Mouse (Mus musculus) spleen, adult 12 weeks (tissue): Measurements from ENCODE around the gene Syce2.
"Not testable (repeated sequence)": the region's sequence is repeated elsewhere in the genome, so short reads cannot be mapped to it uniquely, and the experiment has no call there.

Experiments used
- DNase-seq: peaks from one replicate; pipeline ENCODE4 v3.0.0; 2022; ENCODE audit warnings: low spot score

Syce2 gene

DNA sequence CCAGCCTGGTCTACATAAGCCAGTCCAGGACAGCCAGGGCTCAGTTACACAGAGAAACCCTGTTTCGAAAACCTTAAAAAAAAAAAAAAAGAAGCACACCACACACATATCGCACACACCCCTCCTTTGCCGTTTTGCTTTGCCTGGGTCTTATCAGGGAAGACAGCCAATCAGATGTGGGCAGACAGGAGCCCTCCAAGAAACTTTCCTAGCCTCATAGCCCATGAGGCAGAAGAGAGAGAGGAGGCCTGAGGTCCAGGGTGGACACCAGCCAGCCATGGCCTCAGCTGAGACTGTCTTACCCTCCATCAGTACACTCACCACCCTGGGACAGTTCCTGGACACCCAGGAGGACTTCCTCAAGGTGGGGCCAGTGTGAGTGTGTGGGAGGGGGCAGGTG is 29.8 kb downstream of the Syce2 start, which contains the start of gene Klf1:
Klf1 (plus strand) TSS at position 177 of the 400 bp plus-strand sequence.
- peak; percentile 48 for DNase-seq

DNA sequence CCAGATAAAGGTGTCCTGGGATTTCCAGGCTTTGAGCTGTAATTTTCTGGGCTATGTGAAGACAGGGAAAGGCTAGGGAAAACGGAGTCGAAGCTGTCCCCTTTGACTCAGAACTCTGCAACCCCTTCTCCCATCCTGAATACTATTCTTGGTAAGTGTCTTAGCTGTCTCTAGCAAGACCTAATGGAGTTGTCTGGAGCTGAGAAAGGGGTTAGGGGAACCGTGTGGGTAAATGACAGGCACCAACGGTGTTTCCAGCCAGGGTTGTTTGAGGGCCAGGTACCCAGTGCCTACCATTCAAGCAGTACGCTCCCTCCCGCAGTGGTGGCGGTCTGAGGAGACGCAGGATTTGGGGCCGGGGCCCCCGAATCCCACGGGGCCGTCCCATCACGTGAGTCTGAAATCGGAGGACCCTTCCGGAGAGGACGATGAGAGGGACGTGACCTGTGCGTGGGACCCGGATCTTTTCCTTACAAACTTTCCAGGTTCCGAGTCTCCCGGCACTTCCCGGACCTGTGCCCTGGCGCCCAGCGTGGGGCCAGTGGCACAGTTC is 30.5 kb downstream of the Syce2 start:
- no peak for DNase-seq

- peak; percentile 83 for DNase-seq
Measured at GRCm38 (mm10) chr8:84902920-84903661, 31.2 kb downstream of the Syce2 start.

- DNase-seq: no peak
Measured at GRCm38 (mm10) chr8:84904351-84904750, 32.4 kb downstream of the Syce2 start.

GRCm38 (mm10) chr8:84907037-84907436 is 35.1 kb downstream of the Syce2 start:
- DNase-seq: no peak

GRCm38 (mm10) chr8:84907493-84907892 is 35.6 kb downstream of the Syce2 start:
- no peak for DNase-seq

DNA sequence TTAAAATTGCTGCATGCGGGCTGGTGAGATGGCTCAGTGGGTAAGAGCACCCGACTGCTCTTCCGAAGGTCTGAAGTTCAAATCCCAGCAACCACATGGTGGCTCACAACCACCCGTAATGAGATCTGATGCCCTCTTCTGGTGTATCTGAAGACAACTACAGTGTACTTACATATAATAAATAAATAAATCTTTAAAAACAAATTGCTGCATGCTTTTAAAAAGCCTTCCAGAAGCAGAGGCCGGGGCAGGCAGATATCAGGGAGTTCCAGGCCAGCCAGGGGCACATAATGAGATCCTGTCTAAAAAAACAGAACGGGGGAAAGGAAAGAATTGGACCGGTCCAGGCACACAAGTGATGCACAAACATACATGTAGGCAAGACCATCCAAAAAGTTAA is 36.1 kb downstream of the Syce2 start:
- DNase-seq: not testable (repeated sequence)

GRCm38 (mm10) chr8:84908421-84909161 is 36.7 kb downstream of the Syce2 start, which contains the start of gene Dnase2a:
Gene Dnase2a, plus strand, starts transcription at chr8:84908560.
- peak; percentile 94 for DNase-seq

DNA sequence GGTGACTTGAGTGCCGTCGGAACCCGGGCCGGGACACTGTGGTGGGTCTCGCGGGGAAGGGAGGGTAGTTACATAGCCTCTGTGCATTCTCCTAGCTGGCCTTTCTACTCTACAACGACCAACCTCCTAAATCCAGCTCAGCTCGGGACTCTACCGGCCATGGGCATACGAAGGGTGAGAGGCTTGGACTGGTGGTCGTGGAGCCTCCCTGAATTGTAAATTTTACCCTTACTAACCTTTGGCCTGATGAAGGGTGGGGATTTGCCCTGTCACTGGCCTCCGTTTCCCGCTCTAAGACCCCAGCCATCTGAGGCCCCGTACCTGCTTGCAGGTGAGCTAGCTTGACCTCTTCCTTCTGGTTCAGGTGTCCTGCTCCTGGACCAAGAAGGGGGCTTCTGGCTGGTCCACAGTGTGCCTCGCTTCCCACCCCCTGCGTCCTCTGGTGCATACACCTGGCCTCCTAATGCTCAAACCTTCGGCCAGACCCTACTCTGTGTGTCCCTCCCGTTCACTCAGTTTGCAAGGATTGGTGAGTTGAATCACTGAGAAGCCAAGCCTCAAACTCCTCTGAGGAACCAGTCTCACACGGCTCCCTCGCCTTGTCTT is 37.4 kb downstream of the Syce2 start:
- DNase-seq: no peak

DNA sequence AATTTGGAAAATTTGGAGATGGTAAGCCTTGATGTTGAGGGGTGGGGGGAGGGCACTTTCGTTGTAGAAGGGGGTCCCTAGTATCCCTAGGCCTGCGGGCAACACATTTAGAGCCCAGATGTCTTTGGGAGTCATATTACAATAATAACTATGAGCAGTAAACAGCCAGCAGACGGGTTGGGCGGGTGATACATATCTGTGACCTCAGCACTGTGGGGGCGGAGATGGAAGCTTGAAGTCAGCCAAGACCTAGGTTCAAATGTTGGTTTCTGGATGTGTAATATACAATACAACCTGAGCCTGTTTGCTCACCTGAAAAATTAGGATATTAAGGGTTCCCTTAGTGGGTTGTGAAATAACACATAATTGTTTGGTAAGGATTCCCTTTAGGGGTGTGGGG is 38.0 kb downstream of the Syce2 start:
- DNase-seq: peak; percentile 33

- DNase-seq: no peak
Measured at GRCm38 (mm10) chr8:84910551-84910950, 38.6 kb downstream of the Syce2 start.

- DNase-seq: no peak
Measured at GRCm38 (mm10) chr8:84911854-84912253, 39.9 kb downstream of the Syce2 start.

GRCm38 (mm10) chr8:84912391-84912790 is 40.5 kb downstream of the Syce2 start:
- no peak for DNase-seq

DNA sequence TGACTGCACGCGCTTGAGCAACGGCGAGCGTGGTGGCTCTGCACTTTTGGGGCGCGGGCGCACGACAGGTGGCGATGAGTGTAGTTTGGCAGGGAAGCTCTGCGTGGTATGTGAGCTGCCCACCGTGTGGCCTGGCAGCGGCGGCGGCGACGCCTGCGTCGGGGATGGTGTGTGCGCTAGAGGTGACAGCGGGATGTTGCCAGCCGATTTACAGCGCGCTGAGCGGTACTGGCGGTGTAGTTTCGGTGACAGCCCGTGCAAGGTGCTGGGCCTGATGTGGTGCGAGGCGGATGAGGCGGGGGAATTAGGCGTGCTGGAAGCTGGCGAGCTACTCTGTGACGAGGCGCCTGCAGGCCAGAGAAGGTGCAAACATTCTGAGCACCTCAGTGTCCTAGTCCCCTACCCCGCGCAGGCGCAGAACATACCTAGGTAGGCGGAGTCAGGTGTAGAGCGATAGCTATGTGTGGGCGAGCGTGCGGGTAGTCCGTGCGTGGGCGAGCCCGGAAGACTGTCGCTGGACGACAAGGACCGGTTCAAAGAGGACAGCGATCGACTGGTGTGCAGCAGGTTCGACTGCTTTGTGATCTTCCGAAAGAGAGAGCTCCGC is 41.1 kb downstream of the Syce2 start:
- peak; percentile 78 for DNase-seq

DNA sequence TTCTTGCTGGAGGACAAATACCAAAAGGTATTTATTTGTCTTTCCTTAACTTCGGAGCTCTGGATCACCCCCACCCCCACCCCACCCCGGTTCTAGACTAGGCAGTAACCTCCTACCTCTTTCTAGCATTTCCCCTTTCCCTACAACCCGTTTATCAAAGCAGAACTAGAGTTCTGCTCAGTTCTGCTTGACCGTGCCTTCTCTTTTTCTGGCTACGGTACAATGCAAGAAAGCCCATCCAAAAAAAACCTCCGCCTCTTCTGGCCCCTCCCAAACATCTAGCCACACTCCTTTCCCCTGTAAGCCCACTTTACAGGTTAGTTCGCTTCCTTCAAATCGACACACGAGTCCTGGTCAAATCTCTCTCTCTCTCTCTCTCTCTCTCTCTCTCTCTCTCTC is 41.6 kb downstream of the Syce2 start:
- no peak for DNase-seq

- peak; percentile 65 for DNase-seq
Measured at GRCm38 (mm10) chr8:84913960-84914359, 42.0 kb downstream of the Syce2 start.

GRCm38 (mm10) chr8:84915269-84915668 is 43.4 kb downstream of the Syce2 start:
- DNase-seq: no peak

DNA sequence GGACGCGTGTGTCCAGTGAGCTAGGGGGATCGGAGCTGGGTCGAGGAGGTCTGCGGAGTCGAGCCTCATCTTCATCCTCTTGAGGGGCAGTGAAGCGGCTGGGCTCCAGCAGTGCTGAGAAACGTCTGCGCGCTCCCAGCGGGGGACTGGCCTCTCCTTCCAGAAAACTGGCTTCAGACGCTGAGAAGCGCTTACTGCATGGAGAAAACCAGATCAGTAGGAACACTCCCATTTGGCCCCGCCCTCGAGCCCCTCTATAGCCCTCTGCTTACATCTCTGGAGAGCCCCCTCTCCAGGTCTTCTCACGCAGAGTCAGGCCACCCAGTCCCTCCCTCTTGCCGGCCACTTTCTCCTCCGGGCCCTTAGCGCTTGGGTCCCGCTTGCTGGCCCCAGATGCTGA is 45.9 kb downstream of the Syce2 start:
- no peak for DNase-seq

DNA sequence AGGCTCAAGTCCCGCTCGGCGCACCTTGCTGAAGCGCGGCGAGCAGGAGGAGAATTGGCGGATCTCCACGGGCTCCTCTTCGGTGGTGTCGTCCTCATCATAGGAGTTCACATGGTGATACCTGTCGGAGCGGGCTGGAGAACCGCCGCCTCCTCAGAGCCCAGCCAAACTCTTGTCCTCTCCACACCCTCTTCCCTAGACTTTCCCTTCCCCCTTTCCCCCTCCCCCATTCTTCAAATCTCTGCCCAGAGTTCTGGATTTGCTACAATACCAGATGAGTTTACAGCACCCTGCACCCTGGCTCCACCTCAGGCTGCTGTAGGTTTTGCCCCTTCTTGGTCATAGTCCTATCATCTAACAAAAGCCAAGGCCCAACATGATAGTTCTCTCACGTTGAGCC is 46.7 kb downstream of the Syce2 start:
- no peak for DNase-seq

GRCm38 (mm10) chr8:84921596-84921995 is 49.7 kb downstream of the Syce2 start:
- no peak for DNase-seq

DNA sequence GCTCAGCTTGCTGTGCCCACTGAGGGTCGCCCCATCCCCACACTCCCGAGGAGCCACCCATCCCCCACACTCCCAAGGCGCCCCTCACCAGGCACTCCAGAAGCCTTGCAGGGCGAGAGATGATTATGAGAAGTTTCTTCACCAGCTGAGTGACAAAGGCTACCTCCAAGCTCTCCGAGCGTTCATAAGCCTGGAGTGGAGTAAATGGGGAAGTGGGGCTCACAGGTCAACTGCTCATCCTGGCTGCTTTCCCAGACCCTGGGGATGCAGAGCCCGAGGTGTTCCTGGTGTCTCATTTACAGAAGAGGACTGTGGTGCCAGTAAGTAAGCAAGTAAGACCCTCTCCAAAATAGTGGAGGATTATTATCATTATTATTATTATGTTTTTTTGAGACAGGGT is 53.6 kb downstream of the Syce2 start:
- DNase-seq: no peak

- DNase-seq: no peak
Measured at GRCm38 (mm10) chr8:84927513-84927912, 55.6 kb downstream of the Syce2 start.
